Mouse (Mus musculus): ENCODE data around the gene Vwa7. TPM values are rescaled to one million over a fixed set of nuclear protein-coding genes. Genes with fewer than 3 reads are reported as not detected.

Vwa7 gene
- total and polyA plus RNA-seq, 3 experiments: 9.8 to 10.4 TPM; not detected in 1

GRCm38 (mm10) chr17:35009586-35009985 lies 6.8 kb upstream of the Vwa7 start:
- no peak overlapping the region for H3K27ac ChIP-seq (ENCODE audit: control insufficient read depth, low read depth, low read length)
- TF ChIP-seq SIN3A (IDR thresholded peaks at IDR 0.05; ENCODE audit: low read length): no peak
- H3K9me3 ChIP-seq (replicated peaks; ENCODE audit: insufficient read depth, low read length): no peaks in the 10 kb centered on the region
- no peak overlapping the region for H3K9ac ChIP-seq (ENCODE audit: control insufficient read depth, low read depth, low read length, poor library complexity, severe bottlenecking)
- peaks cover 2 to 6% of the 10 kb centered on the region in 2 experiments for H3K36me3 ChIP-seq (ENCODE audit: control insufficient read depth in 1 of 2, insufficient read depth in 2 of 2, low read length in 2 of 2)
- no peak overlapping the region for H3K4me3 ChIP-seq (ENCODE audit: control insufficient read depth in 1 of 2, insufficient read depth in 1 of 2, low read depth in 2 of 2, low read length in 2 of 2)
- DNase-seq (ENCODE audit: low read depth, low spot score): no peak
- H3K4me1 ChIP-seq (ENCODE audit: control insufficient read depth in 1 of 2, insufficient read depth in 2 of 2, low read length in 2 of 2): peaks cover 0 to 9% of the 10 kb centered on the region in 2 experiments; a peak in 2 of 4 replicates
- H3K79me2 ChIP-seq (ENCODE audit: control insufficient read depth, insufficient read depth, low read length, poor library complexity): peaks cover 13% of the 10 kb centered on the region; the same call in 1 of the 2 replicates
- no peaks in the 10 kb centered on the region for H3K27me3 ChIP-seq (ENCODE audit: control insufficient read depth in 1 of 2, insufficient read depth in 2 of 2, low read length in 2 of 2)

- Histone ChIP-seq H3K27ac (ENCODE audit: control insufficient read depth, low read depth, low read length) (no peak overlapping the region), H3K9me3 (replicated peaks; ENCODE audit: insufficient read depth, low read length) (no peaks in the 10 kb centered on the region), H3K36me3 (ENCODE audit: control insufficient read depth in 1 of 2, insufficient read depth in 2 of 2, low read length in 2 of 2) (peaks cover 3 to 6% of the 10 kb centered on the region in 2 experiments), H3K79me2 (ENCODE audit: control insufficient read depth, insufficient read depth, low read length, poor library complexity) (peaks cover 4% of the 10 kb centered on the region; the same call in 1 of the 2 replicates), H3K9ac (ENCODE audit: control insufficient read depth, low read depth, low read length, poor library complexity, severe bottlenecking) (no peak overlapping the region), H3K4me3 (ENCODE audit: control insufficient read depth in 1 of 2, insufficient read depth in 1 of 2, low read depth in 2 of 2, low read length in 2 of 2) (no peak overlapping the region), H3K27me3 (ENCODE audit: control insufficient read depth in 1 of 2, insufficient read depth in 2 of 2, low read length in 2 of 2) (no peaks in the 10 kb centered on the region), H3K4me1 (ENCODE audit: control insufficient read depth in 1 of 2, insufficient read depth in 2 of 2, low read length in 2 of 2) (peaks cover 0 to 13% of the 10 kb centered on the region in 2 experiments; a peak in 2 of 4 replicates)
- TF ChIP-seq SIN3A (IDR thresholded peaks at IDR 0.05; ENCODE audit: low read length): no peak
- no peak for TF ChIP-seq MYC (IDR thresholded peaks at IDR 0.05; ENCODE audit: low read depth, low read length)
- no peak for TF ChIP-seq NELFE (IDR thresholded peaks at IDR 0.05; ENCODE audit: low read depth, low read length)
- TF ChIP-seq CHD2 (IDR thresholded peaks at IDR 0.05; ENCODE audit: low read length): no peak
- TF ChIP-seq POLR2AphosphoS2 (IDR thresholded peaks at IDR 0.05; ENCODE audit: low read length): no peak
- no peak for TF ChIP-seq RCOR1 (IDR thresholded peaks at IDR 0.05; ENCODE audit: low read depth, low read length)
- TF ChIP-seq POLR2AphosphoS5 (IDR thresholded peaks at IDR 0.05; ENCODE audit: borderline replicate concordance, low read depth, low read length): no peak
- no peak for TF ChIP-seq TBP (IDR thresholded peaks at IDR 0.05; ENCODE audit: low read depth, low read length)
- TF ChIP-seq MAZ (IDR thresholded peaks at IDR 0.05; ENCODE audit: low read depth, low read length): no peak
- TF ChIP-seq USF2 (IDR thresholded peaks at IDR 0.05; ENCODE audit: borderline replicate concordance in 1 of 2, insufficient read depth in 1 of 2, low read depth in 1 of 2, low read length in 2 of 2): no peak
- no peak for TF ChIP-seq MAFK (IDR thresholded peaks at IDR 0.05; ENCODE audit: borderline replicate concordance, low read depth, low read length)
- no peak for TF ChIP-seq KAT2A (conservative IDR thresholded peaks at IDR 0.05; ENCODE audit: low read depth, low read length)
- TF ChIP-seq CHD1 (IDR thresholded peaks at IDR 0.05; ENCODE audit: low read depth, low read length): no peak
- TF ChIP-seq NRF1 (IDR thresholded peaks at IDR 0.05; ENCODE audit: insufficient read depth, low read depth, low read length, poor library complexity, severe bottlenecking): no peak
- no peak for TF ChIP-seq POLR2A (IDR thresholded peaks at IDR 0.05; ENCODE audit: control insufficient read depth in 1 of 2, insufficient read depth in 1 of 2, low read depth in 1 of 2, low read length in 2 of 2, poor library complexity in 1 of 2)
- no peak for TF ChIP-seq MXI1 (IDR thresholded peaks at IDR 0.05; ENCODE audit: low read depth, low read length)
- TF ChIP-seq ETS1 (IDR thresholded peaks at IDR 0.05; ENCODE audit: low read depth, low read length): no peak
- TF ChIP-seq RAD21 (IDR thresholded peaks at IDR 0.05; ENCODE audit: low read depth, low read length): no peak
- no peak for TF ChIP-seq EP300 (IDR thresholded peaks at IDR 0.05; ENCODE audit: low read depth in 1 of 2, low read length in 2 of 2)
- TF ChIP-seq SMC3 (IDR thresholded peaks at IDR 0.05; ENCODE audit: low read depth, low read length): no peak
- no peak for DNase-seq (ENCODE audit: low read depth, low spot score)
These were observed 4.9 kb upstream of the Vwa7 start for GRCm38 (mm10) chr17:35011440-35011839.

Data from MEL (cell line).